Mouse (Mus musculus) spleen, postnatal 10 days (tissue): ENCODE data around the gene Eid2.
"Not testable (repeated sequence)": the region's sequence is repeated elsewhere in the genome, so short reads cannot be mapped to it uniquely, and the experiment has no call there.

Experiments
- DNase-seq, 2 experiments: peaks; one replicate each; pipeline ENCODE4 v3.0.0; 2021 to 2022; ENCODE audit warnings: low spot score in 2 of 2

The Eid2 gene

GRCm38 (mm10) chr7:28267129-28268041 lies at the start of gene Eid2:
Gene Eid2, plus strand, starts transcription at chr7:28267881.
- DNase-seq: peak; percentile 16 to 58

GRCm38 (mm10) chr7:28218951-28219740 lies 48.5 kb upstream of the Eid2 start:
- DNase-seq: not testable (repeated sequence)

GRCm38 (mm10) chr7:28226836-28227235 lies 40.8 kb upstream of the Eid2 start:
- not testable (repeated sequence) for DNase-seq

- DNase-seq: not testable (repeated sequence)
Measured at GRCm38 (mm10) chr7:28227421-28227820, 40.3 kb upstream of the Eid2 start.

- DNase-seq: not testable (repeated sequence)
Measured at GRCm38 (mm10) chr7:28243943-28244342, 23.7 kb upstream of the Eid2 start.

GRCm38 (mm10) chr7:28248957-28249356 lies 18.7 kb upstream of the Eid2 start:
- DNase-seq: no peak

GRCm38 (mm10) chr7:28251976-28252375 lies 15.7 kb upstream of the Eid2 start:
- DNase-seq: no peak

GRCm38 (mm10) chr7:28254591-28254990 lies 13.1 kb upstream of the Eid2 start:
- DNase-seq: no peak

GRCm38 (mm10) chr7:28255476-28255875 lies 12.2 kb upstream of the Eid2 start:
- peak in 1 of 2 experiments; percentile 37 for DNase-seq

GRCm38 (mm10) chr7:28262861-28263260 lies 4.8 kb upstream of the Eid2 start:
- DNase-seq: no peak

GRCm38 (mm10) chr7:28263786-28264185 lies 3.9 kb upstream of the Eid2 start:
- peak; percentile 28 to 81 for DNase-seq

GRCm38 (mm10) chr7:28265391-28265790 lies 2.3 kb upstream of the Eid2 start:
- no peak for DNase-seq

- DNase-seq: peak; percentile 20 to 40
Measured at GRCm38 (mm10) chr7:28268042-28268531, 406 bp downstream of the Eid2 start.

GRCm38 (mm10) chr7:28268576-28268975 lies 895 bp downstream of the Eid2 start:
- DNase-seq: no peak

GRCm38 (mm10) chr7:28269355-28269754 lies 1.7 kb downstream of the Eid2 start:
- no peak for DNase-seq

- DNase-seq: no peak
Measured at GRCm38 (mm10) chr7:28271761-28272160, 4.1 kb downstream of the Eid2 start.

GRCm38 (mm10) chr7:28277237-28277614 lies 9.5 kb downstream of the Eid2 start:
- DNase-seq: no peak

GRCm38 (mm10) chr7:28277615-28278278 lies 10.1 kb downstream of the Eid2 start, which contains the start of gene Eid2b:
Gene Eid2b, plus strand, starts transcription at chr7:28277739.
- DNase-seq: peak; percentile 94 to 96

- DNase-seq: no peak
Measured at GRCm38 (mm10) chr7:28278279-28278652, 10.6 kb downstream of the Eid2 start.

- DNase-seq: no peak
Measured at GRCm38 (mm10) chr7:28280630-28281029, 12.9 kb downstream of the Eid2 start.

- no peak for DNase-seq
Measured at GRCm38 (mm10) chr7:28290165-28290564, 22.5 kb downstream of the Eid2 start.
